Mouse (Mus musculus) C2C12 (cell line): ENCODE results near the gene Rnf8. TPM values are rescaled to one million over a fixed set of nuclear protein-coding genes. Genes with fewer than 3 reads are reported as not detected.

ENCODE experiments used
- H3K27me3 ChIP-seq: one replicate; pipeline ENCODE4 v1.6.1; 2011; ENCODE audit not compliant: control insufficient read depth, insufficient read depth, insufficient read length
- H3K36me3 ChIP-seq: one replicate; pipeline ENCODE4 v1.6.1; 2011; ENCODE audit not compliant: control insufficient read depth, insufficient read depth
- H3K4me3 ChIP-seq: one replicate; pipeline ENCODE4 v1.5.1; 2011; ENCODE audit warnings: mild to moderate bottlenecking, control low read depth; ENCODE audit not compliant: poor library complexity, insufficient read depth, severe bottlenecking
- H3K79me2 ChIP-seq: one replicate; pipeline ENCODE4 v1.6.1; 2011; ENCODE audit not compliant: control insufficient read depth, insufficient read depth
- H3K79me3 ChIP-seq: one replicate; pipeline ENCODE4 v1.6.1; 2011; ENCODE audit warnings: low read depth, control low read depth
- H3ac ChIP-seq: one replicate; pipeline ENCODE3; 2011; ENCODE audit warnings: low read depth; ENCODE audit not compliant: control insufficient read depth, insufficient read length
- CEBPB ChIP-seq: IDR thresholded peaks from one replicate; pipeline ENCODE4 v1.6.1; 2011; ENCODE audit warnings: low read depth, mild to moderate bottlenecking, control low read depth, moderate library complexity
- CTCF ChIP-seq: IDR thresholded peaks from one replicate; pipeline ENCODE4 v1.5.1; 2011; ENCODE audit not compliant: control insufficient read depth, insufficient read depth, insufficient read length
- FOSL1 ChIP-seq: IDR thresholded peaks from one replicate; pipeline ENCODE4 v1.8.0; 2011; ENCODE audit warnings: mild to moderate bottlenecking, low read length; ENCODE audit not compliant: poor library complexity, insufficient read depth, severe bottlenecking
- MAX ChIP-seq: IDR thresholded peaks from one replicate; pipeline ENCODE4 v1.6.1; 2011; ENCODE audit warnings: mild to moderate bottlenecking, control low read depth
- MYOD1 ChIP-seq: IDR thresholded peaks from one replicate; pipeline ENCODE4 v1.6.1; 2011; ENCODE audit warnings: low read depth; ENCODE audit not compliant: control insufficient read depth, insufficient read length
- MYOG ChIP-seq: IDR thresholded peaks from one replicate; pipeline ENCODE4 v1.6.1; 2011; ENCODE audit not compliant: control insufficient read depth, insufficient read length; ENCODE audit errors: extremely low read depth
- USF1 ChIP-seq: IDR thresholded peaks from one replicate; pipeline ENCODE4 v1.6.1; 2011; ENCODE audit warnings: low read depth, mild to moderate bottlenecking, control low read depth, moderate library complexity
- polyA plus RNA-seq: library from polyadenylated mRNA; unstranded; fragments of >200 nt; fragmentation: generic; extraction: Trizol; gene quantifications from one replicate; pipeline ENCODE4 v1.2.1, GENCODE M21; 2012; ENCODE audit warnings: missing spikeins

Rnf8 gene
- polyA plus RNA-seq, 1 experiment, result 22.7 TPM

GRCm38 (mm10) chr17:29679038-29679767, 64.6 kb downstream of the Rnf8 start:
- no peak overlapping the region for H3ac ChIP-seq
- TF ChIP-seq MYOG (no peak), MYOD1 (no peak), USF1 (no peak), CEBPB (no peak), MAX (no peak), CTCF (no peak), FOSL1 (no peak)
- H3K27me3 ChIP-seq, result no peaks in the 10 kb centered on the region
- H3K36me3 ChIP-seq, result peaks cover 85% of the 10 kb centered on the region
- H3K79me2 ChIP-seq, result no peaks in the 10 kb centered on the region
- H3K79me3 ChIP-seq, result no peaks in the 10 kb centered on the region
- H3K4me3 ChIP-seq, result no peak overlapping the region

- H3K79me2 ChIP-seq, result no peaks in the 10 kb centered on the region
- no peaks in the 10 kb centered on the region for H3K27me3 ChIP-seq
- TF ChIP-seq USF1 (no peak), MYOD1 (no peak), CTCF (no peak), FOSL1 (no peak), MAX (no peak), CEBPB (no peak), MYOG (no peak)
- H3K36me3 ChIP-seq, result peaks cover 77% of the 10 kb centered on the region
- no peak overlapping the region for H3ac ChIP-seq
- H3K4me3 ChIP-seq, result no peak overlapping the region
- no peaks in the 10 kb centered on the region for H3K79me3 ChIP-seq
Observed at GRCm38 (mm10) chr17:29680174-29680573, 65.6 kb downstream of the Rnf8 start.

GRCm38 (mm10) chr17:29680921-29681320, 66.3 kb downstream of the Rnf8 start:
- no peaks in the 10 kb centered on the region for H3K79me3 ChIP-seq
- H3K27me3 ChIP-seq, result no peaks in the 10 kb centered on the region
- H3K79me2 ChIP-seq, result no peaks in the 10 kb centered on the region
- H3ac ChIP-seq, result no peak overlapping the region
- H3K4me3 ChIP-seq, result no peak overlapping the region
- TF ChIP-seq CEBPB (no peak), USF1 (no peak), FOSL1 (no peak), CTCF (no peak), MYOG (no peak), MYOD1 (no peak), MAX (no peak)
- peaks cover 79% of the 10 kb centered on the region for H3K36me3 ChIP-seq

- Histone ChIP-seq H3K27me3 (no peaks in the 10 kb centered on the region), H3K79me3 (no peaks in the 10 kb centered on the region), H3K79me2 (no peaks in the 10 kb centered on the region), H3K36me3 (peaks cover 75% of the 10 kb centered on the region), H3K4me3 (no peak overlapping the region), H3ac (no peak overlapping the region)
- TF ChIP-seq MYOD1 (no peak), FOSL1 (no peak), USF1 (no peak), MAX (no peak), MYOG (no peak), CTCF (no peak), CEBPB (no peak)
Observed at GRCm38 (mm10) chr17:29681669-29682068, 67.1 kb downstream of the Rnf8 start.

- no peak overlapping the region for H3ac ChIP-seq
- H3K36me3 ChIP-seq, result peaks cover 71% of the 10 kb centered on the region
- no peak for TF ChIP-seq MYOD1
- TF ChIP-seq MYOG, result no peak
- no peak for TF ChIP-seq USF1
- no peak for TF ChIP-seq FOSL1
- no peak for TF ChIP-seq CTCF
- no peak for TF ChIP-seq CEBPB
- no peak for TF ChIP-seq MAX
- no peaks in the 10 kb centered on the region for H3K27me3 ChIP-seq
- H3K4me3 ChIP-seq, result no peak overlapping the region
- no peaks in the 10 kb centered on the region for H3K79me2 ChIP-seq
- H3K79me3 ChIP-seq, result no peaks in the 10 kb centered on the region
Observed at GRCm38 (mm10) chr17:29682261-29682660, 67.7 kb downstream of the Rnf8 start.

GRCm38 (mm10) chr17:29683127-29683526, 68.5 kb downstream of the Rnf8 start:
- Histone ChIP-seq H3K36me3 (peaks cover 72% of the 10 kb centered on the region), H3K79me3 (no peaks in the 10 kb centered on the region), H3K79me2 (no peaks in the 10 kb centered on the region), H3K27me3 (no peaks in the 10 kb centered on the region), H3K4me3 (no peak overlapping the region), H3ac (no peak overlapping the region)
- TF ChIP-seq CTCF (no peak), USF1 (no peak), MAX (no peak), MYOD1 (no peak), CEBPB (no peak), MYOG (no peak), FOSL1 (no peak)
